Mouse (Mus musculus): ENCODE measurements around the gene Cabcoco1. TPM values are rescaled to one million over a fixed set of nuclear protein-coding genes. Genes with fewer than 3 reads are reported as not detected.

The Cabcoco1 gene
- polyA plus RNA-seq, 1 experiment from 2014 or later: 23.1 TPM

DNA sequence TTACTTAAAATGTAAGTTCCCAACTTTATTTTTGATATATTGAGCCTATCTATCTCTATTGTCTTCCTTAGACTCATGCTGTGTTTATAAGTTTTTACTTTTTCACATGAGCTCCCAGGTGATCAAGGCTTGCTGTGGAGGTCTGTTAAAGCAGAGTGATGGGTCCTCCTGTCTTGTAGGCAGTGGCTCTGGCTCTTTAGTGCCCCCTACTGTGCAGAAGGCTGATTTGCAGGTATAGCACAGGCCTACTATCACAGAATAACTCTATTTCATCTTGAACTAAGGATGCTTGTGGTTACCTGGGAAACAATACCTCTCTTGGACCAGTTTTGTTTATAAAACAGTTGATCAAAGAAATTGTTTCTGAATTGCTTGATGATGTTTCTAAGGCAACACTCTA lies 87.2 kb downstream of the Cabcoco1 start:
- no peaks in the 10 kb centered on the region for H3K27me3 ChIP-seq (replicated peaks)
- no peak overlapping the region for H3K27ac ChIP-seq (ENCODE audit: poor library complexity, severe bottlenecking)
- no peaks in the 10 kb centered on the region for H3K36me3 ChIP-seq
- H3K9ac ChIP-seq: no peak overlapping the region
- H3K9me3 ChIP-seq (replicated peaks): 0 out of 2 replicates have a peak, but pooled peaks cover 5% of the 10 kb centered on the region
- ATAC-seq (ENCODE audit: insufficient number of reproducible peaks, low FRiP score): no peak
- no peak overlapping the region for H3K4me3 ChIP-seq
- H3K4me1 ChIP-seq (replicated peaks): no peaks in the 10 kb centered on the region
- H3K4me2 ChIP-seq: no peak overlapping the region

DNA sequence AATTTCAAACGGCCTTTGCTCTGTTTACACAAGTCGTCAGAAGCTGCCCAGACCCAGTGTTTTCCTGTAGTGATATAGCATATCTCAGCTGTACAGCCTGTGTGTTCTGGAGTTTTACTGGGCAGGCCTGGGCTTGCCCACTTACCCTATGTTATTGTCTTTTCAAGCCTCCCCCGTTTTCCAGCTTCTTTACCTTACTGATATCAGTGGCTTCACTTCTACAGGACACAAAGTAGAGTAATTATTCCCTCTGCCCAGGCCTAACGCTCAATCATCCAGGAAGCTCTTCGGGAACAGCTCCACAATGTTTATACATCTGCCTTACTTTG lies 94.9 kb downstream of the Cabcoco1 start:
- no peak overlapping the region for H3K9ac ChIP-seq
- H3K36me3 ChIP-seq: no peaks in the 10 kb centered on the region
- peak; percentile 91 for ATAC-seq (ENCODE audit: insufficient number of reproducible peaks, low FRiP score)
- 30% methylated on average over 5 of the region's 5 CpGs for WGBS
- peak overlapping the region; percentile 86 for H3K27ac ChIP-seq (ENCODE audit: poor library complexity, severe bottlenecking)
- H3K4me3 ChIP-seq: no peak overlapping the region
- no peak overlapping the region for H3K4me2 ChIP-seq
- H3K9me3 ChIP-seq (replicated peaks): no peaks in the 10 kb centered on the region
- no peaks in the 10 kb centered on the region for H3K27me3 ChIP-seq (replicated peaks)
- H3K4me1 ChIP-seq (replicated peaks): peaks cover 24% of the 10 kb centered on the region

- H3K9ac ChIP-seq: no peak overlapping the region
- H3K4me1 ChIP-seq (replicated peaks): peaks cover 24% of the 10 kb centered on the region
- ATAC-seq (ENCODE audit: insufficient number of reproducible peaks, low FRiP score): peak; percentile 3; the same call in 1 of the 2 replicates
- WGBS: 32% methylated on average over 15 of the region's 15 CpGs
- H3K27me3 ChIP-seq (replicated peaks): no peaks in the 10 kb centered on the region
- H3K4me2 ChIP-seq: peak overlapping the region; percentile 33; the same call in 1 of the 2 replicates
- H3K9me3 ChIP-seq (replicated peaks): no peaks in the 10 kb centered on the region
- H3K27ac ChIP-seq (ENCODE audit: poor library complexity, severe bottlenecking): peak overlapping the region; percentile 86
- no peak overlapping the region for H3K4me3 ChIP-seq
- no peaks in the 10 kb centered on the region for H3K36me3 ChIP-seq
These were observed 95.6 kb downstream of the Cabcoco1 start for GRCm38 (mm10) chr10:68445876-68446796.

- H3K4me1 ChIP-seq (replicated peaks): peaks cover 24% of the 10 kb centered on the region
- no peak overlapping the region for H3K9ac ChIP-seq
- H3K9me3 ChIP-seq (replicated peaks): no peaks in the 10 kb centered on the region
- peak overlapping the region; percentile 86 for H3K27ac ChIP-seq (ENCODE audit: poor library complexity, severe bottlenecking)
- no peaks in the 10 kb centered on the region for H3K36me3 ChIP-seq
- 63% methylated on average over 8 of the region's 8 CpGs for WGBS
- no peak overlapping the region for H3K4me2 ChIP-seq
- no peak for ATAC-seq (ENCODE audit: insufficient number of reproducible peaks, low FRiP score)
- H3K27me3 ChIP-seq (replicated peaks): no peaks in the 10 kb centered on the region
- H3K4me3 ChIP-seq: no peak overlapping the region
These were observed 96.4 kb downstream of the Cabcoco1 start for GRCm38 (mm10) chr10:68445244-68445811.

DNA sequence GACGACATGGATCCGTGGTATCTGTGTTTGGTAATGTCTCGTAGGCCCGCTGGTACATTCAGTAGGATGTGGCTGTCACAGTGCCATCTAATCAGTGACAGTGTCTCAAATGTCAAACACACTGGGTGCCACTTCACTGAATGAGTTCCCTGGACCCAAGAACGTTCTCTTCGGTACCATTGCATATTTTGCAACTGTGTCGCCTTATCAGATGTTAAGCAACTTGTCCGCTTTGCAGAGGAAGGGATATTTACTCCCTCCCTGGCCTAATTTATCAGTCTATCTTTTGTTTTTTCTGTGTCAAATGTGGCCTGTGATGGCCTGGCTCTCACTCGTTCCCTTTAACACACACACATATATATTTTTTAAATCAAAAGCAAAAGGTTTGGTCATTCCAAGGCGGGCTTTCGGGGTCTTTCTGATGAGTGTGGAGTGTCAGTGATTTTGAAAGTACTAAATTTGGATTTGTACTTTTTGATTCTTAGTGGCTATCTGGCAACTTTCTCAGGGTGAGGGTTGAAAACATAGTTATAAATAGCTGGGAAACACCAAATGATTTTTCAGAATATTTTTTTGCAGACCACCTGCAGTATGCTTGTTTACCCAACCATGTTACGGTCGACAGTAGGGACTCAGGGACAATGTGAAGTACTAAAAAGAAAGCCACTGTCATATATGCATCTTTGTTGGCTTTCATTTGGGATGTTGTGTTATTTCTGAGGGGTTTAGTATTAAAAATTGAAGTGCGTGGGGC lies 97.2 kb downstream of the Cabcoco1 start:
- no peaks in the 10 kb centered on the region for H3K9me3 ChIP-seq (replicated peaks)
- no peak overlapping the region for H3K27ac ChIP-seq (ENCODE audit: poor library complexity, severe bottlenecking)
- H3K9ac ChIP-seq: no peak overlapping the region
- no peak overlapping the region for H3K4me3 ChIP-seq
- H3K4me2 ChIP-seq: no peak overlapping the region
- WGBS: 75% methylated on average over 14 of the region's 14 CpGs
- H3K27me3 ChIP-seq (replicated peaks): no peaks in the 10 kb centered on the region
- H3K4me1 ChIP-seq (replicated peaks): peaks cover 24% of the 10 kb centered on the region
- ATAC-seq (ENCODE audit: insufficient number of reproducible peaks, low FRiP score): no peak
- no peaks in the 10 kb centered on the region for H3K36me3 ChIP-seq

DNA sequence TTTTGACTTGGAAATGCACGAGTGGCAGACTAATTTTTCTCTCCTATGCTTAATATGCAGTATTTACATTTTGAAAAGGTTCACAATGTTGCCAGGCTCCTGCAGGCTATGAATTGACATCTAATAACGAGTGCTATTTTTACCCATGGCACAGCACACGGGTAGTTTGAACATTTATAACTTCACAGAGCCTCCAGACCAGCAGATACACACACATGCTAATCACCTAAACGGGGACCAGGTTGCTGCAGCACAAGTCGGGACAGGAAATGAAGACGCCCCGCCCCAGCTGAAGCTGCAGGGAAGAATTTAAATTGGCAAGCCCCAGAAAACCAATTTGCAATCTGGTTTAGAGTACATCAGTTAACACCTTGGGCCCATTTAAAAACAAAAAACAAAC lies 98.6 kb downstream of the Cabcoco1 start:
- Histone ChIP-seq H3K4me1 (replicated peaks) (peaks cover 24% of the 10 kb centered on the region), H3K27me3 (replicated peaks) (no peaks in the 10 kb centered on the region), H3K27ac (ENCODE audit: poor library complexity, severe bottlenecking) (peak overlapping the region; percentile 21; the same call in 1 of the 2 replicates), H3K9me3 (replicated peaks) (no peaks in the 10 kb centered on the region), H3K36me3 (no peaks in the 10 kb centered on the region), H3K9ac (no peak overlapping the region), H3K4me3 (no peak overlapping the region), H3K4me2 (peak overlapping the region; percentile 19; the same call in 1 of the 2 replicates)
- WGBS: 18% methylated on average over 7 of the region's 7 CpGs
- ATAC-seq (ENCODE audit: insufficient number of reproducible peaks, low FRiP score): no peak

DNA sequence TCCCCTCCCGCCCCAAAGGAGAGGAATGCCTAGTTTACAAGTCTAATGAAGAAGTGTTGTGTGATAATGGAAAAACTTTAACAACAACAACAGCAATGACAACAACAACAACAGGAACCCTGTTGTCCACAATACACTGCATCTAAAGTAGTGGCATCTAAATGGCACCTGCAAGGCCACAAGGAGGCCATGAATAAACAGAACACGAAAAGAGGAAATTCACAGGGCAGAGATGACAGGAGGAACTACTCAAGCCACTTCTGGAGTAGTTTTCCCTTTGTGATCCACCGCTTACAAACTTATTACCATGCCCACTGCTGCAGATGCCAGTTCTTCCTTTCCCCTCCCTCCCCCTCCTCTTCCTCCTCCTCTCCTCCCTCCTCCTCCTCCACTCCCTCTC lies 99.0 kb downstream of the Cabcoco1 start:
- peak overlapping the region; percentile 19; the same call in 1 of the 2 replicates for H3K4me2 ChIP-seq
- WGBS: 19% methylated on average over 3 of the region's 3 CpGs
- peak overlapping the region; percentile 21; the same call in 1 of the 2 replicates for H3K27ac ChIP-seq (ENCODE audit: poor library complexity, severe bottlenecking)
- no peaks in the 10 kb centered on the region for H3K36me3 ChIP-seq
- no peaks in the 10 kb centered on the region for H3K27me3 ChIP-seq (replicated peaks)
- no peaks in the 10 kb centered on the region for H3K9me3 ChIP-seq (replicated peaks)
- peaks cover 24% of the 10 kb centered on the region for H3K4me1 ChIP-seq (replicated peaks)
- H3K4me3 ChIP-seq: no peak overlapping the region
- no peak for ATAC-seq (ENCODE audit: insufficient number of reproducible peaks, low FRiP score)
- no peak overlapping the region for H3K9ac ChIP-seq

DNA sequence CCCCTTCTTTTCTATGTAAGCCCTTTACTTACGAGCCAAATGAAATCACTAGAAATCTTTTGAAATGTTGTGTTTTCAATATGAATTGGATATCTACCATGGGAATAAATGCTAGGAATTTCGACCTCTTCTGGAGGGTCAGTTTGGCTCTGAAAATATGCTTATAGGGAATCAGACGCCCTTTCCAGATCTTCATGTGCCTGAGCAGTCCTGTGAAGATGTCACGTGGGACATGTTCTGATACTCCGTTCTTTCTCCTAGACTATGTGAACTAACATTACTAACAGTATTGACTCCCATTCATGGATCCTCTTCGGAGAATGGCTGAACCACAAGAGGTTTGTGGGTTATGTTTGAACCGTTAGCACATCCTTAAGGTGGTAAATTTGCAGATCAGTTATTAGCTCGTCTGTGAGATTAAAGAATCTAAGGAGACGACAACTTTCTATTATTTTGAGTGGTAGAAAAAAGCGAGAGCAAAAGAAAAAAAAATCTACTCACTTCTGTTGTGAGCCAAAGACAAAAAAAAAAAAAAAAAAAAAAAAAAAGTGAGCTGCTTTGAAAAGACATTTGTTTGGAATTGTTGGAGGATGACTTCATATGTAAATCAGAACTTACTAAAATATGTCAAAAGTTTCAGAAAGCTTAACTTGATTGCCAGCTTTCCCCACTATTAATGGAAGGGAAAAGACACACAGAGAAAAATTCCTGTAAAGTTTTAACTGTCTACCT lies 99.6 kb downstream of the Cabcoco1 start:
- Histone ChIP-seq H3K27ac (ENCODE audit: poor library complexity, severe bottlenecking) (no peak overlapping the region), H3K9ac (no peak overlapping the region), H3K27me3 (replicated peaks) (no peaks in the 10 kb centered on the region), H3K4me3 (no peak overlapping the region), H3K4me1 (replicated peaks) (peaks cover 24% of the 10 kb centered on the region), H3K9me3 (replicated peaks) (no peaks in the 10 kb centered on the region), H3K4me2 (no peak overlapping the region), H3K36me3 (no peaks in the 10 kb centered on the region)
- no peak for ATAC-seq (ENCODE audit: insufficient number of reproducible peaks, low FRiP score)
- 70% methylated on average over 10 of the region's 10 CpGs for WGBS

DNA sequence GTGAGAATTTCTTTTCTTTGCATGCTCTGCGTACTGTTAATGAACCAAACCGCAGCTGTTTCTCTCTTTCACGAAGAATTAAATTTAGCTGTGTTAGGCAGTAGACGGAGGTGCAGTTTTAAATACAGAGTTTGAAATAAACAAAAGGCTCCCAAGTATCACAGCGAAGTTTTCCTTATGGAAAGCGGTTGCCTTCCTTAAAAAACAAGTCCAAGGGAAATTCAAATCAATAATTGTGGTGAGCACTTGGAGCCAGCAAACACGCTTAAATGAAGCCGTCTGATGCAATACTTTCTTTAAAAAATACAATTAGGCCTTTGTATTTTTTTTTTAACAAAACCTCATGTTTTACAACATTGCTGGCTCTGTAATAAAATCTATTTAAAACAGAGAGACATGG lies 101.2 kb downstream of the Cabcoco1 start:
- Histone ChIP-seq H3K4me1 (replicated peaks) (peaks cover 11% of the 10 kb centered on the region), H3K27me3 (replicated peaks) (no peaks in the 10 kb centered on the region), H3K36me3 (no peaks in the 10 kb centered on the region), H3K9me3 (replicated peaks) (no peaks in the 10 kb centered on the region), H3K9ac (no peak overlapping the region), H3K4me3 (no peak overlapping the region), H3K27ac (ENCODE audit: poor library complexity, severe bottlenecking) (no peak overlapping the region), H3K4me2 (no peak overlapping the region)
- 83% methylated on average over 8 of the region's 8 CpGs for WGBS
- no peak for ATAC-seq (ENCODE audit: insufficient number of reproducible peaks, low FRiP score)

GRCm38 (mm10) chr10:68435754-68436153 lies 105.9 kb downstream of the Cabcoco1 start:
- WGBS: 84% methylated on average over 7 of the region's 7 CpGs
- ATAC-seq (ENCODE audit: insufficient number of reproducible peaks, low FRiP score): no peak
- H3K36me3 ChIP-seq: no peaks in the 10 kb centered on the region
- no peak overlapping the region for H3K27ac ChIP-seq (ENCODE audit: poor library complexity, severe bottlenecking)
- no peak overlapping the region for H3K4me3 ChIP-seq
- no peaks in the 10 kb centered on the region for H3K4me1 ChIP-seq (replicated peaks)
- no peak overlapping the region for H3K4me2 ChIP-seq
- no peak overlapping the region for H3K9ac ChIP-seq
- no peaks in the 10 kb centered on the region for H3K27me3 ChIP-seq (replicated peaks)
- H3K9me3 ChIP-seq (replicated peaks): no peaks in the 10 kb centered on the region

Measured in heart, embryonic 12.5 days (tissue).